Mouse (Mus musculus) ES-E14 (cell line): ENCODE results near the gene Bcr.

Experiments used
- CHD2 ChIP-seq: IDR thresholded peaks from 2 replicates; pipeline ENCODE4 v1.6.1; 2014; ENCODE audit warnings: mild to moderate bottlenecking, low read depth, low read length, inconsistent platforms
- ZC3H11A ChIP-seq: IDR thresholded peaks from 2 replicates; pipeline ENCODE4 v1.6.1; 2012; ENCODE audit warnings: low read depth, mild to moderate bottlenecking, inconsistent platforms, low read length, borderline replicate concordance

DNA sequence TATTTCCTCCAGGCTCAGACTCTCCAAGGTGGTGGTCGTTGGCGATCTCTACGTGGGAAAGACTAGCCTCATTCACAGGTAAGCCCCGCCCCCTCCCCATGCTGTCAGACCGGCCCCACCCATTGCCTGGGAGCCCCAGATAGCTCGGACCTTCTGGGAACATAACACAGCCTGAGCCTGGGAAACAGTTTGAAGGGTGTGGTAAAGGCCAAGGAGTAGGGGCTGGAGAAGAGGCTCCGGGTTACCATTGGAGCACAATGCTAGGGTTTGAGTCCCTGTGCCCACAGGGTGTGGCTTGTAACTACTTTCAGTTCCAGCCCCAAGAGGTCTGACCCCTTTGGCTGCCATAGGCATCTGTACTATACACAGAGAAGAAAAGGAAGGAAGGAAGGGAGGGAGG lies 15.9 kb upstream of the Bcr start:
- TF ChIP-seq ZC3H11A (no peak), CHD2 (no peak)
